Mouse (Mus musculus): ENCODE results near the gene Mien1.

The Mien1 gene

DNA sequence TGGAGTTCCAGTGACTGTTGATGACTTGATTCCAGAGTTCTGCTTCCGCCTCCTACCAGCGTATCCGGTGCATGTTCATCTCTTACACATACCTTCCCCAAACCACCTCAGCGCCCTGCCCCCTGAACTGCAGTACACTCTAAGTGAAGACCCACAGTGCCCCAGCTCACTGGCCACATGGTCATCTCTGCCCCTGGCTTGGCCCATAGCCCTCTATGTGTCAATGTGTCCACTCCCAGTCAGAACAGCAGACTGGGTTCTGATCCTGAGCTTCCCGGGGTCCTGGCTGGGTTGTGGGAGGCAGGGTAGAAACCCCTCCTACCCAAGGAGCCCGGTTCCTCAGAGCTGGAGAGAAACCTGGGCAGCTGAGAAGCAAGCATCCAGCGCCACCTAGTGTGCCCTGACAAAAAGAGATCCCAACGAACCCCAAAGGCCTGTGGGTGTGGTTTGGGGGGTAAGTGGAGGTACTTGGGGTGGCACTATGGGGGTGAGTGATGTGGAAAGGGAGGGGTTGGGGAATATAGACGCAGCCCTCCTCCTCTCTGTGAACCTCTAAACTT lies 49.5 kb downstream of the Mien1 start:
- TF ChIP-seq GATA4 (IDR thresholded peaks at IDR 0.05; ENCODE audit: insufficient replicate concordance, low read length): no peak

GRCm38 (mm10) chr11:98388282-98388681 lies 50.5 kb downstream of the Mien1 start:
- TF ChIP-seq GATA4 (IDR thresholded peaks at IDR 0.05; ENCODE audit: insufficient replicate concordance, low read length): no peak
